Mouse (Mus musculus) brain, embryonic 14.5 days (tissue): ENCODE data around the gene Itpr2.

Experiments
- CTCF ChIP-seq: fragments of 200-500 bp; IDR thresholded peaks from 2 replicates; pipeline ENCODE4 v1.5.1; 2012; ENCODE audit warnings: inconsistent platforms, mild to moderate bottlenecking, moderate library complexity, borderline replicate concordance; ENCODE audit not compliant: insufficient read depth, insufficient read length; ENCODE audit errors: extremely low read depth
- POLR2A ChIP-seq: fragments of 200-500 bp; IDR thresholded peaks from 2 replicates; pipeline ENCODE4 v1.6.1; 2012; ENCODE audit warnings: mild to moderate bottlenecking, inconsistent platforms, borderline replicate concordance; ENCODE audit not compliant: poor library complexity, insufficient read depth, insufficient read length, severe bottlenecking; ENCODE audit errors: extremely low read depth

DNA sequence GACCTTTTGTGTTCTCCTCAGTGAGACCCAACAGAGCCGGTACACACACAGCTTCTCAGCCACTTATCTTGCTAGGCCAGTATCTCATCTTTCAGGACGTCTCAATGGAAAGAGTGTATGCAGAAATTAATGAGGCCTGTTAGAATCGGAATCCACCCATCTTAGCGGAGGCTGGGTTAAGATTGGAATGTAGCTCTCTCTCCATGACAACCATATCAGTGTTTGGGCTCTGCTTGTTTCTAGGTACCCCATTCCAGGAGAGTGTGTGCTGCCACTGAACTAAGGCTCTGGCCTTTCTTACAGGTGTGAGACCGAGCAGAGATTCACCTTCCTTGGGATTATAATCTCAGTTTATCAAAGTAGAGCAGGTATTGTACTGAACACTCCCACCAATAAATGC lies 11.9 kb upstream of the Itpr2 start:
- TF ChIP-seq POLR2A (no peak), CTCF (no peak)
